8 mouse cellular contexts compared by ENCODE assay signal in genomic region chr2:27676478-27677325, GRCm38 (mm10). TPM values are rescaled to one million over a fixed set of nuclear protein-coding genes. Genes with fewer than 3 reads are reported as not detected.
DNase-seq lines count a peak whose midpoint lies in the region; ATAC-seq and TF ChIP-seq lines count a peak whose summit lies in the region.

No protein-coding gene starts in this region.

- under 1% methylated on average over 75 of the region's 106 CpGs for WGBS in forebrain, embryonic 11.5 days

- H3K27ac ChIP-seq in forebrain, embryonic 11.5 days (ENCODE audit: low read depth, low read length), result peak overlapping the region; percentile 90

- peak; percentile 54 to 57 for DNase-seq in adrenal gland, postnatal 4 days (ENCODE audit: low spot score in 2 of 2)
- DNase-seq in forebrain, embryonic 11.5 days (ENCODE audit: low spot score), result peak; percentile 89
- DNase-seq in heart, postnatal 36 days, result peak; percentile 80 to 83
- peak; percentile 60 to 76 for DNase-seq in layer of hippocampus, postnatal 10 days (ENCODE audit: low spot score in 2 of 2)
- peak; percentile 69 for DNase-seq in lung, postnatal 25 days (ENCODE audit: low spot score)
- DNase-seq in right cerebral cortex, adult 2 months (ENCODE audit: low spot score in 2 of 2), result peak; percentile 44 to 53
- DNase-seq in urinary bladder, postnatal 36 days (ENCODE audit: low spot score in 2 of 2), result peak; percentile 68 to 82

- H3K9ac ChIP-seq in forebrain, embryonic 11.5 days (ENCODE audit: low read length), result peak overlapping the region; percentile 92

- intact Hi-C loops in heart, postnatal 36 days (cut with DNase I), result loop anchor here (2.0 to 5.0 kb wide), 3 partner anchors 82 to 124 kb away; no protein-coding TSS in a partner anchor

- peak overlapping the region; percentile 80 for H3K4me3 ChIP-seq in E14TG2a.4 (replicated peaks; ENCODE audit: low read length)
- peak overlapping the region; percentile 88 for H3K4me3 ChIP-seq in forebrain, embryonic 11.5 days (ENCODE audit: low read depth, low read length)

- peaks cover 48% of the 10 kb centered on the region for H3K4me1 ChIP-seq in E14TG2a.4 (replicated peaks; ENCODE audit: low read depth, low read length)
- peaks cover 30% of the 10 kb centered on the region for H3K4me1 ChIP-seq in forebrain, embryonic 11.5 days (replicated peaks; ENCODE audit: control insufficient read depth, insufficient read depth, low read length)

- H3K27me3 ChIP-seq in E14TG2a.4 (ENCODE audit: insufficient read depth, low read length), result peaks cover 78% of the 10 kb centered on the region
- no peaks in the 10 kb centered on the region; the same call in 1 of the 2 replicates for H3K27me3 ChIP-seq in forebrain, embryonic 11.5 days (ENCODE audit: control insufficient read depth, insufficient read depth, low read length)

- ATAC-seq in forebrain, embryonic 11.5 days (replicated peaks; ENCODE audit: low FRiP score), result peak; percentile 72

- H3K4me2 ChIP-seq in forebrain, embryonic 11.5 days (ENCODE audit: low read depth, low read length, severe bottlenecking), result peak overlapping the region; percentile 95

- H3K9me3 ChIP-seq in E14TG2a.4 (ENCODE audit: low read length), result no peaks in the 10 kb centered on the region
- no peaks in the 10 kb centered on the region for H3K9me3 ChIP-seq in forebrain, embryonic 11.5 days (ENCODE audit: control insufficient read depth, low read length)

- H3K36me3 ChIP-seq in E14TG2a.4 (ENCODE audit: insufficient read depth, low read length), result no peaks in the 10 kb centered on the region
- H3K36me3 ChIP-seq in forebrain, embryonic 11.5 days (ENCODE audit: control insufficient read depth, insufficient read depth, low read length), result no peaks in the 10 kb centered on the region

- no peak for TF ChIP-seq CTCF in E14TG2a.4 (conservative IDR thresholded peaks at IDR 0.05; ENCODE audit: low read length)

RNA-seq across cellular contexts. Expression of gene Rxra, which starts 0.5 kb away (rescaled TPM):
- total RNA-seq in adrenal gland, postnatal 4 days (2021), result 10 to 100 TPM; 58.4 to 59.3 TPM
- polyA plus RNA-seq in forebrain, embryonic 11.5 days (2014; fragmentation: Nextera tagmentation; extraction: Ambion mirVana), result 6.5 and 6.9 TPM in 2 replicates
- total RNA-seq in heart, postnatal 36 days (2021), result 10 to 100 TPM; 52.8 to 53.8 TPM
- 10 to 100 TPM; 13.4 to 14.2 TPM for total RNA-seq in layer of hippocampus, postnatal 10 days (2021)

Comparison
In these comparisons a context has a peak if more than half of its experiments do, and no peak if none do; other contexts are left out.
1. Peak in every context shown above with its lines: DNase-seq, ATAC-seq, H3K4me3 ChIP-seq and H3K27ac ChIP-seq.